Mouse (Mus musculus): ENCODE measurements at regions not wholly inside any gene's neighbourhood (a gene's known extent, or its start where the extent isn't known, plus 50 kb on each side); places are given as distances from the start of the nearest gene placed in this dataset.

DNA sequence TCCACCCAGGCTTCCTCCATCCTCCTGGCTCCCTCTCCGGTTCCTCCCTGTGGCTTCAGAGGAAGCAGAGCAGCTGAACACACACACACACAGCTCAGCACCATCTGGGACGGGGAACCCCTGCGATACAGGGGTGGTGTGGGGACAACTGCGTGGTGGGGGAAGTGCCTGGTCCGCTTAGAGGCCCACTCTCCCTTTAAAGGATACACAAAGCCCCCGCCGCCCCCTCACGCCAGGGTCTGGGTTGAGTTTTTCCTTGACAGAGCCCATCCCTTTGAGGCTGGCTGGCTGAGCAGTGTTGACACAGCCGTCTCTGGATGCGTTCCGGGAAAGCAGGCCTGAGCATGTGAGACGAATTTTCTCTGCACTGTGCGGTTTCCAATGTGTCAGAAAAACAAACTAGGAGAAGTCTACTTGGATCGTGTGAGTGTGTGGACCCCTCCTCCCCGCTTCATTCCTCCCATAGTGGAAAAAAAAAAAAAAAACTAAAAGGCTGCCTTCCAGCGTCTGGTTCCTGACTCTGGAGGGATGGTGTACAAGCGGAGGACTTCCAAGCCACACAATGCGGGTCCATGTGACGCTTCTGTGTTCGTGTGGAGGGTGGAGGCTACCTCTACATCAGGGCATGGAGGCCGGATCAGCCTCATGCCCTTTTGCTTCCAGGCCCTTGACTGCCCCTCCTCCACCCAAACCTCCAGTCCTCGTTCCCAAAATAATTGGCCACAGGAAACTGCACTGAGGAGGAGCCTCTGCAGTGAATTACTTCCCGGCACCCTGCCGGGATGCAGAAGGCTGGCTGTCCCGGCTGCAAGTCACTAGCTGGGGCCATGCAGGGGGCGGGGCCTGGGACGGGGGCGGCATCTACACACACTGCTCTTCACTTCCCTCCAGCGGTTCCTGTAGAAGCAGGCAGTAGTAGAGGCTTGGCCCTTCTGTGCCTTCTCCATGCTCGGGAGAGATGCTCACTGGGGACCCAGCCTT lies 120.0 kb downstream of the Rpl14 start:
- Histone ChIP-seq H3K27me3 (ENCODE audit: insufficient read depth, low read length) (no peaks in the 10 kb centered on the region), H3K36me3 (ENCODE audit: insufficient read depth) (no peaks in the 10 kb centered on the region), H3K4me1 (ENCODE audit: insufficient read depth) (peaks cover 19% of the 10 kb centered on the region), H3K4me3 (ENCODE audit: low read depth, low read length) (peak overlapping the region; percentile 23), H3K9me3 (ENCODE audit: low read depth, low read length) (no peaks in the 10 kb centered on the region), H3K4me2 (peak overlapping the region; percentile 60), H3K9ac (peak overlapping the region; percentile 11; the same call in 1 of the 2 replicates), H3K27ac (ENCODE audit: low read depth) (peak overlapping the region; percentile 95)
- DNase-seq = peak; percentile 89
- 1% methylated on average over 30 of the region's 30 CpGs for WGBS
- TF ChIP-seq CTCF (IDR thresholded peaks at IDR 0.05; ENCODE audit: low read depth) = peak; percentile 63
- ATAC-seq (ENCODE audit: insufficient read depth) = peak; percentile 90

DNA sequence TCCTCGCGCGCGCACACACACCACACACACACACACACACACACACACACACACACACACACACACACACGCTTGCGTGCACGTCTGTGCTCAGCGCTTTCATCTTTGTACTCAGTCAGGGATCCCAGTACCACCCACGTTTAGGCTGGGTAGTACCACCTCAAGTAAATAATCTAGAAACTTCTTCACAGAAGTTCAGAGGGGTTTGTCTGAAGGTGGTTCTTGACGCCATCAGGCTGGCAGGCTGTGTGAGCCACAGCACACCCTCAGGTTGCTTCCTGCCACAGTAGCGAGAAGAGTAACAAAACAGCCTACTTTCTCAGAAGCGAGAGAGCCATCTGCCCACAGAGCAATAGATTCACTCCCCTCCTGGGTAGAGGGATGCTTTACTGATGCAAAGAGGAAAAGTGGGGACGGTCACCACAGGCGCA lies 120.7 kb downstream of the Rpl14 start:
- H3K27me3 ChIP-seq (ENCODE audit: insufficient read depth, low read length) = no peaks in the 10 kb centered on the region
- DNase-seq = peak; percentile 46
- 18% methylated on average over 14 of the region's 14 CpGs for WGBS
- no peak for TF ChIP-seq CTCF (IDR thresholded peaks at IDR 0.05; ENCODE audit: low read depth)
- H3K27ac ChIP-seq (ENCODE audit: low read depth) = peak overlapping the region; percentile 95
- H3K4me3 ChIP-seq (ENCODE audit: low read depth, low read length) = no peak overlapping the region
- H3K9me3 ChIP-seq (ENCODE audit: low read depth, low read length) = no peaks in the 10 kb centered on the region
- H3K36me3 ChIP-seq (ENCODE audit: insufficient read depth) = no peaks in the 10 kb centered on the region
- H3K9ac ChIP-seq = peak overlapping the region; percentile 10; the same call in 1 of the 2 replicates
- peaks cover 19% of the 10 kb centered on the region for H3K4me1 ChIP-seq (ENCODE audit: insufficient read depth)
- peak overlapping the region; percentile 60 for H3K4me2 ChIP-seq
- peak; percentile 21; the same call in 1 of the 2 replicates for ATAC-seq (ENCODE audit: insufficient read depth)

GRCm38 (mm10) chr9:120694457-120694856 lies 123.2 kb downstream of the Rpl14 start:
- 44% methylated on average over 5 of the region's 5 CpGs for WGBS
- Histone ChIP-seq H3K27ac (ENCODE audit: low read depth) (no peak overlapping the region), H3K4me3 (ENCODE audit: low read depth, low read length) (no peak overlapping the region), H3K36me3 (ENCODE audit: insufficient read depth) (no peaks in the 10 kb centered on the region), H3K9me3 (ENCODE audit: low read depth, low read length) (no peaks in the 10 kb centered on the region), H3K4me2 (no peak overlapping the region), H3K27me3 (ENCODE audit: insufficient read depth, low read length) (no peaks in the 10 kb centered on the region), H3K4me1 (ENCODE audit: insufficient read depth) (peaks cover 19% of the 10 kb centered on the region), H3K9ac (no peak overlapping the region)
- no peak for DNase-seq
- no peak for TF ChIP-seq CTCF (IDR thresholded peaks at IDR 0.05; ENCODE audit: low read depth)
- no peak for ATAC-seq (ENCODE audit: insufficient read depth)

- peak; percentile 27 for DNase-seq
- no peak overlapping the region for H3K27ac ChIP-seq (ENCODE audit: low read depth)
- peaks cover 9% of the 10 kb centered on the region for H3K4me1 ChIP-seq (ENCODE audit: insufficient read depth)
Measured at GRCm38 (mm10) chr9:120695966-120696365, 124.7 kb downstream of the Rpl14 start.

DNA sequence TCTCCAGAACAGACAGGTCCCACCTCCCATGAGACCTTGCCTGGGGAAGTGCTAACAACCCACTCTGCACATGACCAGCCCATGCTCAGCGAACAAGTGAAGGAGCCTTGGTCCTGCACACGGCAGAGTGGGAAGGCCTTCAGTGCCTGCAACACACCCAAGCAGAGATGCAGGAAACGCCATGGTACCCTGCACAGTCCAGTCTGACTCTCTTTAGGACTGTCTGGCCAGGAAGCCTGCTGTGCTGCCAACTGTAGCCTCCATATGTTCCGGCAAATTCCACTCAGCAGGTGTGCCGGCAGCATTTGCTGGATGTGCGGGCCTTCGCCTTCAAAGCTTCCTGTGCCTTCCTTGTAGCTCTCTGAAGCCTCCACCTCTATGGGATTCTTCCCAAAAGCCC lies 126.5 kb downstream of the Rpl14 start:
- no peak overlapping the region for H3K4me2 ChIP-seq
- H3K36me3 ChIP-seq (ENCODE audit: insufficient read depth) = no peaks in the 10 kb centered on the region
- WGBS = 86% methylated on average over 7 of the region's 7 CpGs
- no peak overlapping the region for H3K9ac ChIP-seq
- H3K27ac ChIP-seq (ENCODE audit: low read depth) = no peak overlapping the region
- no peaks in the 10 kb centered on the region for H3K4me1 ChIP-seq (ENCODE audit: insufficient read depth)
- H3K27me3 ChIP-seq (ENCODE audit: insufficient read depth, low read length) = no peaks in the 10 kb centered on the region
- no peak overlapping the region for H3K4me3 ChIP-seq (ENCODE audit: low read depth, low read length)
- no peak for TF ChIP-seq CTCF (IDR thresholded peaks at IDR 0.05; ENCODE audit: low read depth)
- H3K9me3 ChIP-seq (ENCODE audit: low read depth, low read length) = no peaks in the 10 kb centered on the region
- no peak for ATAC-seq (ENCODE audit: insufficient read depth)
- DNase-seq = no peak

More at GRCm38 (mm10) chr9:120695966-120696365, 124.7 kb downstream of the Rpl14 start:
- 76% methylated on average over 10 of the region's 10 CpGs for WGBS
- ATAC-seq (ENCODE audit: insufficient read depth) = no peak
- no peak for TF ChIP-seq CTCF (IDR thresholded peaks at IDR 0.05; ENCODE audit: low read depth)
- Histone ChIP-seq H3K27me3 (ENCODE audit: insufficient read depth, low read length) (no peaks in the 10 kb centered on the region), H3K9ac (no peak overlapping the region), H3K4me3 (ENCODE audit: low read depth, low read length) (no peak overlapping the region), H3K4me2 (no peak overlapping the region), H3K9me3 (ENCODE audit: low read depth, low read length) (no peaks in the 10 kb centered on the region), H3K36me3 (ENCODE audit: insufficient read depth) (no peaks in the 10 kb centered on the region)

DNA sequence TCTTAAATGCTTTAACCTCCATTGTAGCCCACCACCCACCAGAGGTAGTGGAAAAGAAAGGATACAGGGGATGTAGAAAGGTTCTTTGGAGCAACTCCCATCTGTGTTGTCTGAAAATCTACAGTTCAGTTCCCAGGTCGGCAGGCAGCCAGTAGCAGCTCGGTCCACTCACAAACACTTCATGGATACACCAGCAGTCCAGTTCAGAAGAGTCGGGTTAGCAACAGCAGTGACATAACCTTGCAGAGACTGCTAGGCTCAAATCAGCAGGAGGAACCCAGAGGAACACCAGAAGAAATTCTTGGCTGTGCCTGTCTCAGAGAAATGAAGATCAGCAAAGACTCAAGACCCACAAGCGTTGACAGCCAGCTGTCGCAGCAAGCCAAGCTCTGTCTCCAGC lies 128.5 kb downstream of the Rpl14 start:
- Histone ChIP-seq H3K9ac (no peak overlapping the region), H3K36me3 (ENCODE audit: insufficient read depth) (no peaks in the 10 kb centered on the region), H3K27me3 (ENCODE audit: insufficient read depth, low read length) (no peaks in the 10 kb centered on the region), H3K27ac (ENCODE audit: low read depth) (no peak overlapping the region; the same call in 1 of the 2 replicates), H3K4me1 (ENCODE audit: insufficient read depth) (no peaks in the 10 kb centered on the region), H3K4me3 (ENCODE audit: low read depth, low read length) (no peak overlapping the region), H3K9me3 (ENCODE audit: low read depth, low read length) (no peaks in the 10 kb centered on the region), H3K4me2 (no peak overlapping the region)
- DNase-seq (peak; percentile 84), ATAC-seq (ENCODE audit: insufficient read depth) (peak; percentile 75)
- 52% methylated on average over 5 of the region's 5 CpGs for WGBS
- no peak for TF ChIP-seq CTCF (IDR thresholded peaks at IDR 0.05; ENCODE audit: low read depth)

DNA sequence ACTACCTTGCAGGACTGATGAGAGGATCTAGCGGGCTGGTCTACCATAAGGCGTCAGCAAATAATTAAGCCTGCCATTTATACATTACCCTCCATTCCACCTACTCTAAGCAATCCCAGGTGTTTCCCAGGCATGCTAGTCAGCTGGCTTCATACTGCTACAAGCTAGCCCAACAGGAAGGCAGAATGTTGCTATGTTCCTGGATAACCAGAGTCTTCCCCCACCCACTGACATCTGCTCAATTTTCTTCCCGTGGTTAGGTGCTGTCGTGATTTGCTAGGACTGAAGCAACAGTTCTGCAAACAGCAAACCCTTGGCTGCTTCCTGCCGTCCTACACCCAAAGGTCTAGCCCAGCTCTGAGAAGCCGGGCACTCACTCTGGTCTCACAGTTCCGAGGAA lies 131.6 kb downstream of the Rpl14 start:
- ATAC-seq (ENCODE audit: insufficient read depth) = no peak
- no peak overlapping the region for H3K4me2 ChIP-seq
- TF ChIP-seq CTCF (IDR thresholded peaks at IDR 0.05; ENCODE audit: low read depth) = no peak
- H3K36me3 ChIP-seq (ENCODE audit: insufficient read depth) = no peaks in the 10 kb centered on the region
- H3K27ac ChIP-seq (ENCODE audit: low read depth) = no peak overlapping the region
- H3K4me1 ChIP-seq (ENCODE audit: insufficient read depth) = no peaks in the 10 kb centered on the region
- H3K4me3 ChIP-seq (ENCODE audit: low read depth, low read length) = no peak overlapping the region
- no peak for DNase-seq
- H3K9ac ChIP-seq = no peak overlapping the region
- no peaks in the 10 kb centered on the region for H3K27me3 ChIP-seq (ENCODE audit: insufficient read depth, low read length)
- no peaks in the 10 kb centered on the region for H3K9me3 ChIP-seq (ENCODE audit: low read depth, low read length)
- WGBS = 62% methylated on average over 7 of the region's 7 CpGs
